Mouse (Mus musculus): ENCODE data around the gene Vmn1r167.
"Not testable (repeated sequence)": the region's sequence is repeated elsewhere in the genome, so short reads cannot be mapped to it uniquely, and the experiment has no call there.

The Vmn1r167 gene

DNA sequence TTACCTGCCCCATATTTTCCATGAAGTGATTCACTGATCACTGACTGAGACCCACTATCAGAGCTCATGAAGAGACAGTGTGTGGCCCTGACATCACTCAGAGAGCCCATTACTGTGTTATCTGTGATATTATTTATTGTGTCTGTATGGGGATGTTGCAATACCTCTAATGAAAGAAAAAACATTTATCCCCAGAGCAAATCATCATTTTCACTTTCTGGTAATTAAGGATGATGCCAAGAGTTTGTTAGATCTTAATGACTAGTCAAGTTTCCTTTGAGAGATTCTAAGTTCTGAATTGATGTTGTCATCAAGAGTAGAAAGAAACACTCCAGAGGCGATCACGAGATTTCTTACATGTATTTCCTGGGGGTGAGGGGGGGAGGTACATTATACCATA is at the start of gene Vmn1r167:
Gene Vmn1r167 (minus strand): TSS at position 101 of the 400 bp plus-strand sequence.
- DNase-seq (ENCODE audit: low spot score): not testable (repeated sequence)

DNA sequence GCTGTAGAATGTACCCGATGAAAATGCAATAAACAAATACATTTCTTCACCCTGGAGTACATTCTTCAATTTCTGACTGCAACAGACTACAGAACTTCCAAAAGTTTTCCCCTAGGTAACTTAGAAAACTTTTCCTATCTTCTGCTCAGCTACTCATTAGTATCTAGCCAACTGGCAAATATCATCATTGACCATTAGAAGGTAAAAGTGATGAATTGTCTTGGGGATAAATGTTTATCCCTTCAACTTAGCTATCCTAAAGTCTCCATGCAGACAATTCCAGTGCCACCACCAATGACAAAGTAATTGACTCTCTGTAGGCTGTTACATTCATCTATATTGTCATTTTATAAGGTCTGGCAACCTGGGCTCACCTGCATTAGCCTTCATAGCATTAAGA is 32.4 kb upstream of the Vmn1r167 start, which contains the start of gene Vmn1r168:
Gene Vmn1r168 (plus strand): TSS at position 301 of the 400 bp plus-strand sequence.
- DNase-seq (ENCODE audit: low spot score): not testable (repeated sequence)

DNA sequence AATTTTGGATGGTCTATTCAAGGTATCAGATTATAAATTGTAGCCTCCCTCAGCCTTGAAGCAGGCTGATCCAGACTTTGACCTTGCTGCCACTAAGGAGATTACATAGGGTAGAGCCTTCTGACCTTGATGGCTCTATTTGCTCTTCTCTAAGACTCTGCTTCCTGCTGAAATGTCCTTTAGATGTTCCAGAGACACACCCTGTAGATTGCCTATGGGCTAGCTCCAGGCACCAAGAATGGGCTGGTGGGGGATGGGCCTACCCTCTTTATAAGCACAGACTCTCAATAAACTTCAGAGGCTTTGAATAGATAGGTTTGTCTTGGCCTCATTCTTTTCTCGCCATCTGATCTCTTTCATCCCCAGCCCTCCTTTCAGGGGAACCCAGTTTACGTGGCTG is 34.1 kb downstream of the Vmn1r167 start:
- DNase-seq (ENCODE audit: low spot score): not testable (repeated sequence)

DNA sequence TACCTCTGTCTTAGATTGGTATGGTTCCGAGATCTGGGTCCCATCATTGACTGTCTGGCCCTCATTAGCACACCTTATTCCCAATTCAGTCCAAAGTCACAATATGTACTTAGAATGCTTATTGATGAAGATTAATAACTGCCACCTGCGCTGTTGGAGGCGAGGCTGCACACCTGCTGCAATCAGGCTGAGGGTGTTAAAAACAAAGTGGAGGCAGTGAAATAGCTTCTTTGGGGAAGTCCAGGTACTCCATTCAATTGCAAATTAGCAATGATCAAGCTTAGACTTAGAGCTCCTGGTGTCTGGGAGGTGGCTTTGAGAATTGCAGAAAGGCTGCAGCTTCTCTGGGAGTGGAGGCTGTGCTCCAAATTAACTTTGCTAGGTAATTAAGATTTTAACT is 36.2 kb downstream of the Vmn1r167 start:
- not testable (repeated sequence) for DNase-seq (ENCODE audit: low spot score)

DNA sequence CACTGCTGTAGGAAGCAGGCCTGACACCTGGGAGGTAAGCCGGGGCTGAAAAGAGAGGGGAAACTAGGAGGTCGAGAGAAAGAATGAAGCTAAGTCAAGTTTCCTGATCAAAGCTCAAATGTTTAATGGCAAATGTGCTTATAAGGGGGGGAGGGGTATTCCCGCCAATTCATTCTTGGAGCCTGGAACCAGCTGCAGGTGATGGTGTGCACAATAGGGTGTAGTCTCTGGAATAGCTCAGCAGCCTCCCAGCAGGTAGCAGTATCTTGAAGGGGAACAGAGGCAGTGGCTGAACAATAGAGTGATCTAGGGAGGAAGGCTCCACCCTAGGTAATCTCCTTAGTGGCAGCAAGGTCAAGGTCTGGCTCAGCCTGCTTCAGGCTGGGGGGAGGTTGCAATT is 36.8 kb downstream of the Vmn1r167 start:
- DNase-seq (ENCODE audit: low spot score): not testable (repeated sequence)

Data from embryo, embryonic 10 days (tissue).